Mouse (Mus musculus) thymus, postnatal 0 days (tissue): ENCODE results near the gene 1810010H24Rik. TPM values are rescaled to one million over a fixed set of nuclear protein-coding genes. Genes with fewer than 3 reads are reported as not detected.
"Not testable (repeated sequence)": the region's sequence is repeated elsewhere in the genome, so short reads cannot be mapped to it uniquely, and the experiment has no call there.

Experiments used
- DNase-seq: peaks from one replicate; pipeline ENCODE4 v3.0.0-alpha.2; 2015; ENCODE audit warnings: low spot score
- polyA plus RNA-seq: library from polyadenylated mRNA; unstranded; fragments of >200 nt; fragmentation: Nextera tagmentation; extraction: Ambion mirVana; gene quantifications from 2 replicates; pipeline ENCODE4 v1.2.1, GENCODE M21; 2015

Gene 1810010H24Rik
- polyA plus RNA-seq, 1 experiment from 2014 or later = 2.8 TPM

GRCm38 (mm10) chr11:107012324-107013017 lies 13.0 kb upstream of the 1810010H24Rik start:
- DNase-seq = peak; percentile 98

GRCm38 (mm10) chr11:107014020-107014585 lies 11.4 kb upstream of the 1810010H24Rik start:
- no peak for DNase-seq

DNA sequence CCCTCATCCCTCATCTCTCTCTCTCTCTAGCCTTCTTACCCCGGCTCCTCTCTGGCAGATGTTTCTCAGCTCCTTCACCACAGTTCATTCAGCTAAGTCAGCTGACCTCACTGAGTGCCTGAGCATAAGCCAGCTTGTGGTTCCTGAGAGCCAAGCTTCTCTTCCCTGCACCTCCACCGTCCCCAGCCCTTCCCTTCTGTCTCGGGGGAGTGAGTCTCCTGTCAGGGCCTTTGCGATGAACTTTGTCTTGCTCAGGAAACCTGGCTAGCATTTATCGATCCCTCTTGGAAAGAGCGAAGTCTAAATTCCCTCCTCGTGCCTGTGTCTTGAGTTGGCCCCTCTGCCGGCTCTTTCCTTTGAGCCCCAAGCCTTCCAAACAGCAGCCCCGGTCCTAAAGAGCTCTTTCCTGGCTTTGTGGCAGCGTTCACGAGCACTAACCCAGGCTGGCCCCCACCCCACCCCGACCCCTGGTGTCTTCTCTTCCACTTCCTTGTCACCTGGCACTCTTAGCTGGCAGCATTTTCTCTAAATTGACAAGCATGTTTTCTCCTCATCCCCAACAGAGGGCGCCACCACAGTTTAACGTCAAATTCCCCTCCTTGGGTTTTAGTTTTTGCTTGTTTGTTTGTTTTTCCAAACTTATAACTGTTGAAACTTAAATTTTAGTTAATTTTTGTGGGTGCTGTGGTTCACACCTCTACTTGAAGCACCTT lies 10.7 kb upstream of the 1810010H24Rik start:
- DNase-seq = peak; percentile 81

DNA sequence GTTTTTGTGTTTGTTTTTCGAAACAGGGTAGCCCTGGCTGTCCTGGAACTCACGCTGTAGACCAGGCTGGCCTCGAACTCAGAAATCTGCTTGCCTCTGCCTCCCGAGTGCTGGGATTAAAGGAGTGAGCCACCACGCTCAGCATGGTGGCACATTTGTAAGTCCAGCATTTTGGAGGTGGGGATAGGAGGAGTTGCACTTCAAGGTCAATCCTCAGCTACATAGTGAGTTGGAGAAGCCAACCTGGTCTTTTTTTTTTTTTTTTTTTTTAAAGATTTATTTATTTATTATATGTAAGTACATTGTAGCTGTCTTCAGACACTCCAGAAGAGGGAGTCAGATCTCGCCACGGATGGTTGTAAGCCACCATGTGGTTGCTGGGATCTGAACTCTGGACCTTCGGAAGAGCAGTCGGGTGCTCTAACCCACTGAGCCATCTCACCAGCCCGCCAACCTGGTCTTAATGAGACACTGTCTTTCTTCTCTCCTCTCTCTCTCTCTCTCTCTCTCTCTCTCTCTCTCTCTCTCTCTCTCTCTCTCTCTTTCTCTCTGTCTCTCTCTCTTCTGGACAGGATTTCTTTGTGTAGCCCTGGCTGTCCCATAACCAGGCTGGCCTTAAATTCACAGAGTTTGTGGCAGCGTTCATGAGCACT lies 9.8 kb upstream of the 1810010H24Rik start:
- not testable (repeated sequence) for DNase-seq

GRCm38 (mm10) chr11:107016893-107017292 lies 8.6 kb upstream of the 1810010H24Rik start:
- no peak for DNase-seq

GRCm38 (mm10) chr11:107017339-107017886 lies 8.1 kb upstream of the 1810010H24Rik start:
- DNase-seq = no peak

DNA sequence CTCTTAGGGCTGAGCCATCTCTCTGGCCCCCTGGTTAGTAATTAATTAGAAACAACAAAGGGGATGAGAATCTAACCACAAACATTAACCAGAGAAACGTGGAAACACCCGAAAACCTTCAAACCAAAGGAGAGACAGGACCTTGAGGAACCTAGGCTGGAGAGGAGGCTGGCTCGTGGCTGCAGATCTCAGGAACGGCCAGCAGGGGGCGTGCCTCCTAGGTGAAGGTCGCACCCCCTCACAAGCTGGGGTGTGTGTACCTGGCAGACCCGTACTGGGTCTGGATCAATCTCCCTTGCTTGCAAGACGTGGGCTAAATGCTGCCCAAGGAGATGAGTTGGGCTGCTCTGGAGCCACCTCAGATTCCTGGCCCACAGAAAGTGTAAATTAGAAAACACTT lies 6.9 kb upstream of the 1810010H24Rik start:
- peak; percentile 29 for DNase-seq

- no peak for DNase-seq
These were observed 6.2 kb upstream of the 1810010H24Rik start for GRCm38 (mm10) chr11:107019318-107019717.

DNA sequence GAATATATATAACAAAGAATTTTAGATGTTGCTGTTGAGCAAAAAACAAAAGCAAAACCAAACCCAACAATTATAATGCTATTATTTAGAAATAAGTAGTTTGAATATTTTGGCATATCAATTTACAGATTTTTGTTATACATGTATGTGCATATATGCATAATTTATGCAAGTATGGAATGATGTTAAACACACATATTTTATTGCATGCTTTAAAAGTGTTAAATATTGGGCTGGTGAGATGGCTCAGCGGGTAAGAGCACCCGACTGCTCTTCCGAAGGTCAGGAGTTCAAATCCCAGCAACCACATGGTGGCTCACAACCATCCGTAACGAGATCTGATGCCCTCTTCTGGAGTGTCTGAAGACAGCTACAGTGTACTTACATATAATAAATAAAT lies 5.8 kb upstream of the 1810010H24Rik start:
- not testable (repeated sequence) for DNase-seq

GRCm38 (mm10) chr11:107022050-107022683 lies 3.3 kb upstream of the 1810010H24Rik start:
- DNase-seq = no peak

DNA sequence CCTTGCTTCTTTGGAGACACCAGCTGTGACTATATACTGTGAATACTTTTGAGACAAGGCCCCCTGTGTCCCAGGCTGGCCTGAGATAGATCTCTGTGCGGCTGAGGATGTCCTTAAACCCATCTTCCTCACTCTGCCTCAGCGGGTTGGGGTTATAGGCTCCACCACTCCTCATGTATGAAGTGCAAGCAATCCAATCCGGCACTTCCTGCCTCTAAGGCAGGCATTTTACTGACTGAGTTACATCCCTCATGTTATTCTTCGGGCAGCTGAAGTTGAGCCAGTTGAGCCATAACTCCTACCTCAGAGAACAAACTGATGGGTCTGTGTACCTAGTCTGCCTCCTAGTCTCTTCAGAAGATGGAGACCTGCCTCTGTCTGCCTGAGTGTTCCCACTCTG lies 1.1 kb upstream of the 1810010H24Rik start:
- no peak for DNase-seq

GRCm38 (mm10) chr11:107026554-107027430 lies 1.3 kb downstream of the 1810010H24Rik start:
- peak; percentile 16 for DNase-seq

DNA sequence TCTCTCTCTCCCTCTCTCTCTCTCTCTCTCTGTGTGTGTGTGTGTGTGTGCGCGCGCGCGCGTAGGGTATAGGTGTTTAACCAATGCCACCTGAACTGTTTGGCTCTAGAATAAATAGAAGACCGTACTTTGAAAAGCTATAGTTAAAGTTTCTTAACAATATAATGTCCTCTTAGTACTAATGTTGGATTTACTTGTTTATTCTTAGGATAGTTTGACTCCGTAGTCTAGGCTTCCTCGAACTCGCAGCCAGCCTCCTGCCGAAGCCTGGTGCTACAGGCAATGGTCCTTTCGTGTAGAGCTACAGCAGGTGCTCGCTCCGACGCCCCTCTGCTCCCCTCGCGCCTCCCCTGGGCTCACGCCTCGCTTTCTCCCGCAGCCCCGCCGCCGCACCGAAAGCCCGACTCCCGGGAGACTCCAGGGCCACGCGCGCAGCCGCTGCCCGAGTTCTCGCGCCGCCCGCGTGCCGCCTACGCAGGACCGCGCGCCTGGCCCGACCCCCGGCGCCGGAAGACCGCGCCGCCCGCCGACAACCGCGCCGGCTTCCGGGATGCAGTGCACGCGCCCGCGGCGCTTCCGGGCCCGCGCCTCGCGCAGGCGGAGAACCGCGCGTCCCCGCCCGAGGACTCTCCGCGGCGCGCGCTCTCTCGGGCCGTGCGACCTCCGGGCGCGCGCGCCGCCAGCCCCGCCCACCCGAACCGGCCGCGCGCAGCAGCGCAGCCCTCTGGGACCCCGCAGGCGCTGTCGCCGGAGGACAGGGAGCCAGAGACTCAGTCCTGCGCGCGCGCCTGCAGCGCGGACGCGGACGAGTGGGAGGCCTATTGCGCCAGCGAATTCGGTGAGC lies 2.2 kb downstream of the 1810010H24Rik start:
- peak; percentile 97 for DNase-seq

DNA sequence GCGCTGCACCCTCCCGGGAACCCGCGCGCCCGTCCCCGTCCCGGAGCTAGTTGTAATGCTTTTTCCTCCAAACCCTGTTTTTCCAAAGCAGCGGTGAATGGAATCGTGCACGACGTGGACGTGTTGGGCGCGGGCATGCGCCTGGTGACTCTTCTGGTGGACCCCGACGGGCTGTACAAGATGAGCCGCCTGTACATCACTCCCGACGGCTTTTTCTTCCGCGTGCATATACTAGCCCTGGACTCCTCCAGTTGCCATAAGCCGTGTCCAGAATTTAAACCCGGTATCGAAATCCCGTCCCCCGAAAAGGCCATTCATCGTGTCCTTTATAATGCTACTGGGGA lies 2.8 kb downstream of the 1810010H24Rik start:
- no peak for DNase-seq

DNA sequence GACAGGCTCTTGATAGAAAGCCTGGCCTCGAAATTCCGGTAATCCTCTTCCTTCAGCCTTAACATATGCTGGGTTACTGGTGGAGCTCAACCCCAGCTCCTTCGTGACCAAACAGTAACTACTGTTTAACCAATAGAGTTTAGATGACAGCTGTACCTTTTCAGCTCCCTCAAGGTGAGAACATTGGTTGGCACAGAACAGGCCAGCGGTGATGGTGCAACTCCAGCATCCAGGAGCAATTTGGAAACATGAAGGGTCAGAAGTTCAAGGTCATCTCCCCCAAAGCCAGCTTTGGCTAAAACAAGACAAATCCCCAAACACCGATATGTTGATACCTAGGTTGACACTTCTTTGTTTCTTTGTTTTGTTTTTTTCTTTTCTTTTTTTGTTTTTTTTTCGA lies 3.3 kb downstream of the 1810010H24Rik start:
- no peak for DNase-seq

GRCm38 (mm10) chr11:107029536-107029935 lies 4.1 kb downstream of the 1810010H24Rik start:
- peak; percentile 16 for DNase-seq

DNA sequence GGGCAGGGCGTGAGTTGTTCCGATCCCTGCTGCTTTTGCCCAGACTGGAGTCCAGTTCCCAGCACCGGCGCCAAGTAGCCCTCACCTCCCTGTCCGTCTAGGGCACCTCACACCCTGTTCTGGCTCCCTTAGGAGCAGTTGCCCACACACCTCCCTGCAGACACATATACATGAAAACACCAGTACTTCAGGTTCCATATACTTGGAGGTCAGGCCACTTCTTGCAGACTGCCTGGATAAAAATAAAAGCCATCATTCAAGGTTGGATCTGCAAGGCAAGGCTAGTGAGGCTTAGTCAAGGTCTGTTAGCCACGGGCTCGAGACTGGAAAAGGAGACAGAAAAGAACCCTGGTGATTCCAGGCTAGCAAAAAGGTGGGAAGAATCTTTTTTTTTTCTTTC lies 6.2 kb downstream of the 1810010H24Rik start:
- DNase-seq = no peak

GRCm38 (mm10) chr11:107034085-107034810 lies 8.8 kb downstream of the 1810010H24Rik start:
- DNase-seq = no peak

GRCm38 (mm10) chr11:107039417-107039816 lies 13.9 kb downstream of the 1810010H24Rik start:
- no peak for DNase-seq
